Mouse (Mus musculus): Measurements from ENCODE around the gene Tmem176a. TPM values are rescaled to one million over a fixed set of nuclear protein-coding genes. Genes with fewer than 3 reads are reported as not detected.
A peak's percentile ranks its signal among the peaks of the same experiment; 100 is the strongest.
"Not testable (repeated sequence)": the region's sequence is repeated elsewhere in the genome, so short reads cannot be mapped to it uniquely, and the experiment has no call there.

The Tmem176a gene
- polyA plus RNA-seq (2016; fragmentation: Nextera tagmentation; extraction: Ambion mirVana) = 14.2 and 21.0 TPM in 2 replicates

DNA sequence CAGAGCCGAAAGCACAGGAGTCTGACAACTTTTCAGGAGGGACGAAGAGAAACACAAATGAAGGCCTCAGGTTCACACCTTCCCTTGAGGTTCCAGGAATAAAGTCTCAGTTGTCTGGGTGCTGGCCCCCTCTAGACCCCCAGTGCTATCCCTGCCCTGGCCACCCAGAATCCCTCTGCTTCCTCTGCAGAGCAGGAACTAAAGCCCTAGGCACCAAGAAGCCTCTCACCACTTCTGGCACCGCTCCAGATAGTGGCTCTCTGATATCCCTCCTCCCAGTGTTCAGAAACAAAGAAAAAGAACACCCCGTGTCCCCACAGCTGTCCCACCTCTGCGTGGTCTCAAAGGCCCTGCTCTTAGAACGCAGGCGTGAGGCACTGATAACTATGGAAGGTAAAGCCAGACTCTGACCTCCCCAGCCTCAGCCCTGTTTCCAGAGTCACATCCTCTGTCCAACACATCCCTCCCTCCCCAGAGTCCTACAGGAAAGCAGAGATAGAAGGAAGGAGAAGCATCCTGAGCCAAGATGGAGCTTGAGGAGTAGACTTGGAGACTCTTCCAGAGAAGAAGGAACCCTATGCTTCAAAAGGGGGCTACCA lies at the start of gene Tmem176a:
Gene Tmem176a (plus strand): TSS at position 549 of the 599 bp plus-strand sequence.
- peak; percentile 22 for DNase-seq (ENCODE audit: low spot score)
- H3K9me3 ChIP-seq = no peaks in the 10 kb centered on the region
- H3K27me3 ChIP-seq (replicated peaks; ENCODE audit: low read depth, poor library complexity, severe bottlenecking) = no peaks in the 10 kb centered on the region
- WGBS = 43% methylated on average over 7 of the region's 7 CpGs
- peaks cover 31% of the 10 kb centered on the region for H3K4me1 ChIP-seq
- H3K4me3 ChIP-seq = peak within 1 kb of the TSS; percentile 54
- H3K36me3 ChIP-seq (replicated peaks) = peaks cover 12% of the 10 kb centered on the region; the same call in 1 of the 2 replicates
- peak within 1 kb of the TSS; percentile 85 for H3K27ac ChIP-seq (replicated peaks)

- DNase-seq (ENCODE audit: low spot score) = no peak
- Histone ChIP-seq H3K4me1 (no peaks in the 10 kb centered on the region), H3K27me3 (replicated peaks; ENCODE audit: low read depth, poor library complexity, severe bottlenecking) (no peaks in the 10 kb centered on the region), H3K9me3 (peaks cover 8% of the 10 kb centered on the region; the same call in 1 of the 2 replicates), H3K27ac (replicated peaks) (no peak overlapping the region), H3K4me3 (no peak overlapping the region), H3K36me3 (replicated peaks) (no peaks in the 10 kb centered on the region)
- WGBS = 86% methylated on average over 1 of the region's 1 CpGs
Measured at GRCm38 (mm10) chr6:48801897-48802296, 38.8 kb upstream of the Tmem176a start.

DNA sequence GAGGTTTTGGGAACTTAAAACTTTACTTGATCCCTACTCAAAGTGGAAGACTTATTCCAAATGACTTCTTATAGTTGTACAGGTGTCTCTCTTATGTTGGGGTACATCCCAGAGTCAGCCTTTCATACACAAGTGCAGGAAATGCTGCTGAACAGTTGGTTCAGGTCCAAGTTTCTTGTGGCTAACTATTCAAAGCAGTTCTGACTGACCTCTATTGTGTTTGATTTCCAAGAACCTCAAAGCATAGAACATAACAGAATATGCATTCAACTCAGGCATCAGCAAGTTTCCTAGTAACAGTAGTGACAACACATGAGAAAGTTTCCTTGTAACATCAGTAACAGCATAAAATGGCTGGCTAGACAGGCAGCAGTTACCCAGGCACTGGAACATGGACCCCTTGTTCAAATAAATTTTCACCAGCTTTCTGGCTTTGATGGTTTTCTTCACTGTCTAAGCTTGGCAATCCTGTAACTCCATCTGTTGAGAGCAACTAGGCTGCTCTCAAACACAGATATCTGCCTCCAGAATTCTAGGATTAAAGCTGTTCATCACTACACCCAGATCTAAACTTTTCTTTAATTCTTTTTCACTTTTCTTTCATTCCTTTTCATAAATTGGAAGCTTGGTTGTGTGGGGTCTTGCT lies 37.2 kb upstream of the Tmem176a start:
- no peak for DNase-seq (ENCODE audit: low spot score)
- Histone ChIP-seq H3K9me3 (peaks cover 8% of the 10 kb centered on the region; the same call in 1 of the 2 replicates), H3K36me3 (replicated peaks) (no peaks in the 10 kb centered on the region), H3K4me3 (no peak overlapping the region), H3K4me1 (no peaks in the 10 kb centered on the region), H3K27me3 (replicated peaks; ENCODE audit: low read depth, poor library complexity, severe bottlenecking) (no peaks in the 10 kb centered on the region), H3K27ac (replicated peaks) (no peak overlapping the region)

- Histone ChIP-seq H3K36me3 (replicated peaks) (no peaks in the 10 kb centered on the region), H3K27me3 (replicated peaks; ENCODE audit: low read depth, poor library complexity, severe bottlenecking) (no peaks in the 10 kb centered on the region), H3K9me3 (peaks cover 8% of the 10 kb centered on the region; the same call in 1 of the 2 replicates), H3K4me3 (no peak overlapping the region), H3K27ac (replicated peaks) (no peak overlapping the region), H3K4me1 (no peaks in the 10 kb centered on the region)
- no peak for DNase-seq (ENCODE audit: low spot score)
- 87% methylated on average over 5 of the region's 5 CpGs for WGBS
Measured at GRCm38 (mm10) chr6:48804346-48804745, 36.4 kb upstream of the Tmem176a start.

- no peak for DNase-seq (ENCODE audit: low spot score)
- Histone ChIP-seq H3K4me1 (no peaks in the 10 kb centered on the region), H3K9me3 (peaks cover 8% of the 10 kb centered on the region; the same call in 1 of the 2 replicates), H3K4me3 (no peak overlapping the region), H3K36me3 (replicated peaks) (no peaks in the 10 kb centered on the region), H3K27ac (replicated peaks) (no peak overlapping the region), H3K27me3 (replicated peaks; ENCODE audit: low read depth, poor library complexity, severe bottlenecking) (no peaks in the 10 kb centered on the region)
- WGBS = 80% methylated on average over 3 of the region's 3 CpGs
Measured at GRCm38 (mm10) chr6:48806746-48807145, 34.0 kb upstream of the Tmem176a start.

GRCm38 (mm10) chr6:48809494-48810219 lies 31.1 kb upstream of the Tmem176a start:
- Histone ChIP-seq H3K9me3 (peaks cover 6% of the 10 kb centered on the region; the same call in 1 of the 2 replicates), H3K36me3 (replicated peaks) (no peaks in the 10 kb centered on the region), H3K4me1 (no peaks in the 10 kb centered on the region), H3K27me3 (replicated peaks; ENCODE audit: low read depth, poor library complexity, severe bottlenecking) (no peaks in the 10 kb centered on the region), H3K4me3 (no peak overlapping the region), H3K27ac (replicated peaks) (no peak overlapping the region)
- no peak for DNase-seq (ENCODE audit: low spot score)
- 79% methylated on average over 3 of the region's 3 CpGs for WGBS

DNA sequence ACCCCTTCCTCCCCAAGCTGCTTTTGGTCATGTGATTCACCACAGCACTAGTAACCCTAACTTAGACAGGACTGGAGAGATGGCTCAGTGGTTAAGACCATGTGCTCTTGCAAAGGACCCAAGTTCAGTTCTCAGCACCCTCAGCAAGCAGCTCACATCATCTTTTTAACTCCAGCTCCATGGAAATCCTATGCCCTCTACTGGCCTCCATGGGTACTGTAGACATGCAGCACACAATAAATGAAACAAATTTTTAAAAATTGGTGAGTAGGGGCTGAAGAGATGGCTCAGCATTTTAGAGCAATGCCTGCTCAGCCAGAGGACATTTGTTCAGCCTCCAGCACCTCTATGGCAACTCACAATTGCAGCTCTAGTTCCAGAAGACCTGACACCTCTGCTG lies 25.7 kb upstream of the Tmem176a start:
- H3K36me3 ChIP-seq (replicated peaks) = no peaks in the 10 kb centered on the region
- H3K4me3 ChIP-seq = no peak overlapping the region
- H3K4me1 ChIP-seq = no peaks in the 10 kb centered on the region
- no peaks in the 10 kb centered on the region for H3K9me3 ChIP-seq
- no peak overlapping the region for H3K27ac ChIP-seq (replicated peaks)
- no peak for DNase-seq (ENCODE audit: low spot score)
- no peaks in the 10 kb centered on the region for H3K27me3 ChIP-seq (replicated peaks; ENCODE audit: low read depth, poor library complexity, severe bottlenecking)

GRCm38 (mm10) chr6:48817815-48818214 lies 22.9 kb upstream of the Tmem176a start:
- H3K4me3 ChIP-seq = no peak overlapping the region
- H3K27ac ChIP-seq (replicated peaks) = no peak overlapping the region
- no peaks in the 10 kb centered on the region for H3K36me3 ChIP-seq (replicated peaks)
- H3K4me1 ChIP-seq = no peaks in the 10 kb centered on the region
- no peaks in the 10 kb centered on the region for H3K9me3 ChIP-seq
- DNase-seq (ENCODE audit: low spot score) = peak; percentile 71
- WGBS = 11% methylated on average over 6 of the region's 6 CpGs
- no peaks in the 10 kb centered on the region for H3K27me3 ChIP-seq (replicated peaks; ENCODE audit: low read depth, poor library complexity, severe bottlenecking)

DNA sequence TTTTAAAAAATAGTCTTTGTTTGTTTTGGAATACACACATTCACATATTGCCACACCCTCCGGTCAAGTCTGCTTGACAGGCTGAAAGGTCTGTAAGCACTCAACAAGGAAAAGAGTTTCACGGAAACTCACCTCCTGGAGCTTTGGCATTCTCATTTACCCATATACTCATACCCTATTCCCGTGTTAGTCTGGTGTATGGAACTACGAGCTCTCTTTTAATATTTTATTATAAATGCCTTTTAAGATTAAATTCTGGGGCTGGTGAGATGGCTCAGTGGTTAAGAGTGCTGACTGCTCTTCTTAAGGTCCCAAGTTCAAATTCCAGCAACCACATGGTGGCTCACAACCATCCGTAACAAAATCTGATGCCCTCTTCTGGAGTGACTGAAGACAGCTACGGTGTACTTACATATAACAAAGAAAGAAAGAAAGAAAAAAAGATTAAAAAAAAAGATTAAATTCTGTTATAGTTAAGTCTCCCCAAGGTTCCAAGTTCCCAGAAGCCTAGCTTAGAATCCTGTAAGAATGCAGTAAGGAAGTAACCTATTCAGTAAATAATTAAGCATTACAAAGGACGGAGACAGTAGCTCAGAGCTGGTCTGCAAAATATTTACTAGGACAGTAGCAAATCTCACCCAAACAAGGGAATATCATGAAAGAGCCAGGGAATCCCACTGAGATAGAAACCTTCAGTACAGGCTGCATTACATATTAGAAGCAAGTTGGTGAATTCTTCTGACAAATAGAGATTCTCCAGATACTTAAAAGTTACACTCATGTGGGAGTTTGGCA lies 18.5 kb upstream of the Tmem176a start:
- H3K27me3 ChIP-seq (replicated peaks; ENCODE audit: low read depth, poor library complexity, severe bottlenecking) = not testable (repeated sequence)

GRCm38 (mm10) chr6:48825016-48825415 lies 15.7 kb upstream of the Tmem176a start:
- Histone ChIP-seq H3K9me3 (no peaks in the 10 kb centered on the region), H3K36me3 (replicated peaks) (no peaks in the 10 kb centered on the region), H3K4me3 (no peak overlapping the region), H3K4me1 (peaks cover 12% of the 10 kb centered on the region), H3K27me3 (replicated peaks; ENCODE audit: low read depth, poor library complexity, severe bottlenecking) (no peaks in the 10 kb centered on the region), H3K27ac (replicated peaks) (no peak overlapping the region)
- WGBS = 67% methylated on average over 7 of the region's 7 CpGs
- no peak for DNase-seq (ENCODE audit: low spot score)

More for the DNA sequence above, 18.5 kb upstream of the Tmem176a start:
- not testable (repeated sequence) for H3K9me3 ChIP-seq; H3K27ac ChIP-seq (replicated peaks); H3K4me3 ChIP-seq; DNase-seq (ENCODE audit: low spot score); H3K36me3 ChIP-seq (replicated peaks); H3K4me1 ChIP-seq
- 87% methylated on average over 7 of the region's 7 CpGs for WGBS

DNA sequence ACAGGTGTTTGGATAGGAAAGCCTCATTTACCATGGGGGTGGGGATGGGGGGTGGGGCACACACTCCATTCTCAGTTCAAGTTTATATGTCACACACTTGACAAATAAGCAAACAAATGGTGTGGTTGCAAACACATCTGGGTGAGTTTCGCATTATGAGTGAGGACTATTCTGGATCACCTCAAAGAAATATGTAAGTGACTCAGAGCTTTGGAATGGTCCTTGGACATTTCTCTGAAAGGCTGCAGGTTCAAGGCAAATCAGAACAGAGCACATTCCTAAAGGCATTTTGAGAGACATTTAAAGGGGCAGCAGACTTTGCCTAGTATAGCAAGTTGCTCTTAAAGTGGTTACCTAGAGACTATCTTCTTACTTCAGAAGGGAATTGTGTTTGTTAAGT lies 11.7 kb upstream of the Tmem176a start:
- no peak overlapping the region for H3K27ac ChIP-seq (replicated peaks)

DNA sequence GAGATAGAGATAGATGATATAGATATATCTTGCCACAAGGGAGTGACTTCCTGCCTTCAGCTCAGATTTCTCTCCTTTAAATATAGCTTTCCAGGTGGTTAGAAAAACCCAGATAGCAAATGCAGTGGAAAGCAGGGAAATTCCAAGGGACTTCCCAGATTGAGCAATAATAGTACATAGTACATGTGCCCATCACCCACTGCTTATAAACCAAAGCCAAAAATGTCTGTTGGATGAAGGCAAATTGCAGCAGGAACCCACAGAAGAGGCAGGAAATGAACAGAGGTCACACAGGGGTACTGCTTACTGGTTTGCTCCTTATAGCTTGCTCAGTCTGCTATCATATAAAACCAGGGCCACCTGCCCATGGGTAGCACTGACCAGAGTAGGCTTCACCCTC lies 11.1 kb upstream of the Tmem176a start:
- no peaks in the 10 kb centered on the region for H3K27me3 ChIP-seq (replicated peaks; ENCODE audit: low read depth, poor library complexity, severe bottlenecking)
- peaks cover 7% of the 10 kb centered on the region for H3K4me1 ChIP-seq
- no peak overlapping the region for H3K4me3 ChIP-seq
- DNase-seq (ENCODE audit: low spot score) = no peak
- H3K9me3 ChIP-seq = no peaks in the 10 kb centered on the region
- H3K36me3 ChIP-seq (replicated peaks) = peaks cover 20% of the 10 kb centered on the region
- no peak overlapping the region for H3K27ac ChIP-seq (replicated peaks)

More for the DNA sequence above, 11.7 kb upstream of the Tmem176a start:
- no peak for DNase-seq (ENCODE audit: low spot score)
- 81% methylated on average over 1 of the region's 1 CpGs for WGBS
- H3K4me1 ChIP-seq = peaks cover 7% of the 10 kb centered on the region
- peaks cover 13% of the 10 kb centered on the region for H3K36me3 ChIP-seq (replicated peaks)
- H3K27me3 ChIP-seq (replicated peaks; ENCODE audit: low read depth, poor library complexity, severe bottlenecking) = no peaks in the 10 kb centered on the region
- no peak overlapping the region for H3K4me3 ChIP-seq
- H3K9me3 ChIP-seq = no peaks in the 10 kb centered on the region

Data from embryonic facial prominence, embryonic 10.5 days (tissue).